Mouse (Mus musculus) WW6 (cell line): ENCODE measurements around the gene Cyp2e1.
"Not testable (repeated sequence)": the region's sequence is repeated elsewhere in the genome, so short reads cannot be mapped to it uniquely, and the experiment has no call there.

ENCODE experiments used
- DNase-seq: peaks from one replicate; pipeline ENCODE4 v3.0.0-alpha.2; 2013; ENCODE audit warnings: low read depth, low spot score

Gene Cyp2e1

DNA sequence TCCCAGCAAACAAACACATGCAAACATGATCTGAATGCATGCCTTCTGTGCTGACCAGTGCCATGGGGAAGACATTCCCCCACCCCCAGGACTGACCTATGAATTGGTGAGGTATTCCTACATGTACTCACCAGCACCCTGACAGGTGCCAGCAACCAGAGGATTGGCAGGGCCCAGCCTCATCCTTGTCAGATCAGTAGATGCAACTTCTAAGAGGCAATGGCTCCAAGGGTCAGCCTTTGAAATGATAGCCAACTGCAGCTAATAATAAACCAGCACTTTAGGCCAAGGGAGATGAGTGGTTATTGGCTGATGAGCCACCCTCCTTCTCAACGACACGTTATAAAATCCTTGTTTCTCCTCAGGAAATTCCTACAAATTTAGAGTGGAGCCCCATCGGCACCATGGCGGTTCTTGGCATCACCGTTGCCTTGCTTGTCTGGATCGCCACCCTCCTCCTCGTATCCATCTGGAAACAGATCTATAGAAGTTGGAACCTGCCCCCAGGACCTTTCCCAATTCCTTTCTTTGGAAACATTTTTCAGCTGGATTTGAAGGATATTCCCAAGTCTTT, at the start of gene Cyp2e1:
Gene Cyp2e1, plus strand, starts transcription at position 293 of the 574 bp plus-strand sequence.
- no peak for DNase-seq

DNA sequence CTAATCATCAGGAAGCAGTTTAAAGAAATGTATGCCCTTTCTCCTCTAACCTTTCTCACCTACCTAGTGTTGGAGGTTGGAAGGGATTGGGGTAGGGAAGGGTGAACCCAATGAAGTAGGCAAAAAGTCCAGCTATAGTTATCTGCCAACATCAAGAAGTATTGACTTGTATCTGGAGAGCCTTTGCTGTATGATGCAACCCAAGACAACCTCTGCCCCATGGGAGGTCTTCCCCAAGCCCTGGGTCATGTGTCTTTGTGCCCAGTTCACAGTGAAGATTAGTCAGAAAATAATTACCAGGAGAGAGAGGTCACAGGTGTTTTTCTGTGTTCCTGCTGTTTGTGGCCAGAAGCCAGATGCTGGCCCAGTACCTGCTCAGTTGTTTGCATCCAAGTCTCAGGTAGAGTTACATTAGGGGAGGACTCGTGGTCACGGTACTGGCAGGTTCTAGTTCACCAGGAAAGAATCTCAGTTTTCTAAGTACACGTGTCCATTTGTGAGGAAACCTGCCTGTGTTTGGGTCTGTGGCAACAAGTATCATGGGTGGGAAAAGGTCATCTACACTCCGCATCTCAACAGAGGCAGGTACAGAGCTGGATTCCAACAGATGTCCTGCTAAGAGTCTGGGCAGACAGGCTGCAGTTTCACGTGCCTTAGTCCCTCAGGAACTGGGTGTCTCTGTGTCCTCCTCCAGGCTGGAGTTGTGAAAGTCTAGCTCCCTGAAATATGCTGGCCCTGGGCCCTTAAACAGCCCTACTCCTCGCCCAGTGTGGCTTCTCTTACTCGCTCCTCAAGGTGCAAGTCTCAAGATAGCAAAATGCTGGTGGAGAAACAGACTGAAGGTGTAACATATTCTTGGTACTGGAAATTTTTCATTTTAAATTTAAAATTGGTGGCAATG, 46.1 kb upstream of the Cyp2e1 start:
- no peak for DNase-seq

DNA sequence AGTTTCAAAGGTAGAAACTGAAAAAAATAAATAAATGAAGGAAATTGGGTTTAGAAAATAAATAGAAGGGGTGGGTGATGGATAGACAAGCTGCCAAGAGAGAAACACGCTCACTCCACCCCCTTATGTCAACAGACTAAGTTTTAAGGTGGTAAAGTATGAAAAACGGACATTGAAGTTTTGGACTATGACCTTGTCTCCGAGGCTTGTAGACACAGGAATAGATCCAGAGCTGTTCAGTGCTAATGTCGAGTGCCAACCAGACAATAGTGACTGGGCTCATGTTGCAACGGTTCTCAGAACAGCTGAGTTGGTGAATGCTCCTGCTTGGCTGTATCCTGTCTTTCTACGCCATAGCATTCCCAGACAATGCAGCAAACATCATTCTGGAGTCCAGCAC, 42.4 kb upstream of the Cyp2e1 start:
- no peak for DNase-seq

DNA sequence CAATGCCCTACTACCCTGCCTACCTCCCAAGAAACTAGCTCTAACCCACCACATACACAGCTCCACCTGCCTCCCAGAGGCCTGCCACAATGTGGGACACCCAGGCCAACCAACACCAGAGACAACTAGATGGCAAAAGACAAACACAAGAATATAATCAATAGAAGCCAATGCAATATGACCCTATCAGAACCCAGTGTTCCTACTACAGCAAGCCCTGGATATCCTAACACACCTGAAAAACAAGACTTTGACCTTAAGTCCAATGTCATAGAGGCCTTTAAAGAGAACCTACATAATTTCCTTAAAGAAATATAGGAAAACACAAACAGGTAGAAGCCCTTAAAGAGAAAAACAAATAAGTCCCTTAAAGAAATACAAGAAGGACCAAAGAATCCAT, 38.0 kb upstream of the Cyp2e1 start:
- DNase-seq: no peak

DNA sequence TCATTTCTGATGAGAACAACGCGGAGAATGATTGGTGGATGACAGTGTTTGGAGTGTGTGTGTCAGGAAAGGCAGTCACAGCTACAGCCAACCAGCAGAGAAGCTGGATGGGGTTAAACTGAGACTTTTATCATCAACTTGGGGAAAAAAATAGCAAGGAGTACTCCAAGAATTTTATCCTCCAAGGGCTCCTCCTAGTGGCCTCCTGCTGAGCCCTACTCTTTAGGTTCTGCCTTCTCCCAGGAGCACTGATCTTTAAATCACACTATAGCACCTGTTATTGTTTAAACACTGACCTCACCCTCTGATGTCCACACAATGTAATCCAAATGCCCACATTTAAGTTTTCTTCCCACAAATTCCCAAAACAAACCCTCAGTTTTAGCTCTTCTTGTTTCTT, 30.4 kb upstream of the Cyp2e1 start:
- DNase-seq: no peak

DNA sequence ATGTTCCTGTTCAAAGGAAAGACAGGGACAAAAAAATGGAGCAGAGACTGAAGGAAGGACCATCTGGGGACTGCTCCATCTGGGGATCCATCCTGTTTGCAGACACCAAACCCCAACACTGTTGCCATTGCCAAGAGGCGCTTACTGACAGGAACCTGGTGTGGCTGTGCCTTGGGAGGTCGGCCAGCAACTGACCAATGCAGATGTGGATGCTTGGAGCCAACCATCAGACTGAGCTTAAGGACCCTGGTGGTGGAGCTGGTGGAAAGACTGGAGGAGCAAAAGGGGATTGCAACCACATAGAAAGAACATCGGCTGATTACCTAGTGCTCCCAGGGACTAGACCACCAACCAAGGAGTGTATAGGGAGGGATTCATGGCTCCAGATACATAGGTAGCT, 16.1 kb upstream of the Cyp2e1 start:
- no peak for DNase-seq

DNA sequence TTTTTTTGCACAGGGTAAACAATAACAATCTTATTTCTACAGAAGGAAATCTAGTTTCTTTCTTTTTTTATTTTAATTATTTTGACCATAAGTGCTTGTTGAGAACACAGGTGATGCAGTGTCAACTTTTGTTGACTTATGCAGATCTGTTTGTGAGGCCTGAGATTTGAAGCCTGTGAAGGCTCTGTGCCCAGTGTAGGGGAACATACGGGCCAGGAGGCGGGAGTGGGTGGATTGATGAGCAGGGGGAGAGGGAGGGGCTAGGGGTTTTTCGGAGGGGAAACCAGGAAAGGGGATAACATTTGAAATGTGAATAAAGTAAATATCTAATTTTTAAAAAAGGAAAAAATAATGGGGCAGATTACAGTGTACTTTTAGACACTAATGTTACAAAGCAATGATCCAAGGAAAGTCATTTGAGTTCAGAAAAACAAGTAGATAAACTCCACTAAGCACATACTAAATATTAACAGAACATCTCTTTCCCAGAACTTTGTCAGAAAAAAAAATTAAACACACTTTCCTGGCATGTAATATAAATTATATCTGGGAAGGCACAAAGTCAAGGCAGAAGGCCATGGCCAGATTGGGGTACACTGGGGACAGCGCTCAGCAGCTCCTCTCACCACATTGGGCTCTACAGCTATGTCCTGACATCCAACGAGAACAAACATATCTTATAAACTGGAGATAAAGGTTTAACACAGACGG, 15.3 kb upstream of the Cyp2e1 start:
- DNase-seq: no peak

DNA sequence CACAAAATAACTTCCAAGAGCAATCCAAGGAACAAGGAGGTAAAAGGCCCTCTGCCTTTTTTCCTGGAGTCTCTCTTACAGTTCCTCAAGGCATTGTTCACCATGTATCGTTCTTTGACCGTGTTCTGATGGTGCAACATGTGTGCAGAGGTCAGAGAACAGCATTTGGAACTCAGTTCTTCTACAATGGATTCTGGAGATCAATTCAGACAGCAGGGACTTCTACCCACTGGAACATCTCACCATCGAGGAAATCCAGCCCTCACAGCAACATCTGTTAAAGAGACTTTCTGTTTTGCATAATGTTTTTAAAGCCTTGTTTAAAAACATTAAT, 14.7 kb upstream of the Cyp2e1 start:
- no peak for DNase-seq

DNA sequence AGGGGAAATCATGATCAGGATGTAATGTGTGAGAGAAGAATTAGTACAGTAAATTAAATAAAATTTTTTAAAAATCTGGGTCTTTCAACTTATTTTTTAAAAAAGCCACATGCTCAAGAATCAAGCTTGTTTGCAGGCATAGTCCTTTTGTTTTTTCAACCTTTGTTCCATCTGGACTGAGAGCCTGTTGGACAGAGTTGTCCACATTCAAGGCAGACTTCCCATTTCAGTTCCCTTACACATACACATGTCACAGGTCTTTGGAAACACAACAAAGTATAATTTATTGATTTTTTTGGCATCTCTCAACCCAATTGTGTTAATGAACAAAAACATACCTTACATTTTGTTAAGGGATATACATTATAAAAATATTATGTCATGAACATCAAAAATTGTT, 9.0 kb upstream of the Cyp2e1 start:
- DNase-seq: no peak

DNA sequence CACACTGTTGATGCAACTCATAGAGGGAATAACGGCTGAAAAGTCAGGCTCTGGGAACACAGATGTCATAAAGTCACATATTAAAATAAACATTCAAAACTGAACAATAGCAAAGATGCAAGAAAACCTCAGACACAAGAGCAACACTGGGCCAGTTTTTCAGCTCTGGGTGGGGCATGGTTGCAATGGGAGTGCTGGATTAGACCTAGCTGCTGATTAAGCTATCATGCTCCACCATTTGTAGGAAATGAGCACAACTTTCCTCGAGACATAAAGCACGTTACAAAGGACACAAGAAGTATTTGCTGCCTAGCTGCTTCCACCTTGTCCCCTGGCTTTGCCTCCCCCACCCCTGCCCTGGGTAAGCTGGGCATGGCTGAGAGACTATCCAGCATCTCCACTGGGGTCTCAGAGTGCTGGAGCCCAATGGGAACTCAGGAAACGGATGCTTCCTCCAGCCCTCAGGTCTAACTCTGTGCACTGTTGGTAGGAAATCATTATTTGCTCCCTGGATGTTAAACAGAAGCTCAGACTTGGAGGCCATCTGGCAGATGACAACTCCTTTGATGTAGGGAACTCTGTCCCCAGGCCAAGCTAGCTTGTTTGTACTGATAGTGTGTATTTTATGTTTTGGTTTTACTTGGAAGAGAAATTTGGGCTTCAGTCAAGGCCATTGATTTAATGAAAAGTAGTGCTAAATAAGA, 7.2 kb upstream of the Cyp2e1 start:
- DNase-seq: no peak

DNA sequence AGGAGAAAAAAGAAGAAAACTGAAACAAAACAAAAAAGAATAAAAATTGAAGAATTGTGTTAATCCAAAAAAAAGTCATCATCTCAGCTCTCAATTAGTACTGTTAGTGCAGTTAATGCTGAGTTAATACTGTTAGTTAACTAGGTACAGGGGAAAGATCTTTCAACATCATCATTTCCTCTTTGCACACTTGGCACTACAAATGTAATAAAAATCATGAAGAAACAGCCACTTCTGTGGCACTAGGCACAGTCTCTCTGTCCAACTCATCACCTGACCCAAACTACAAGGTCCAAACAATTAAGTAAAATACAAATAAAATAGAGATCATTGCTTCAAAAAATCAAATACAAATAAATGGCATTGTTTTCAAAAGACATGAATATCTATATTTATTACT, 2.9 kb upstream of the Cyp2e1 start:
- DNase-seq: no peak

DNA sequence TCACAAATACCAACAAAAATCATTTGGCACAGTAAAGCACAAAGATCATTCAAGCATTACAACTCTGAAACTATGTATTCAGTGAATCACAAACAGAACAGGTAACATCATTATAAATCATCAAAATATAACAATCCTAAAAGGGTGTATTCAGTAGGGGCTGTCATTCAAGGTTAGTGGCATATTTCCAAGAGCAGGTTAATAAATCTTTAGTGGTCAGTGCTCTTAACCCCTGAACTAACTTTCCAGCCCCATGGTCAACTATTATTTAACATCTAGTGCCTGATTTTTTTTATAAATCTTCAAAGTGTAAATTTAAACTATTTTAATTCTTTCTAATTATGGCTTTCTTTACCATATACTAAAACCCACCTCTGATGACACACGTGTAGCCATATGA, 1.9 kb downstream of the Cyp2e1 start:
- DNase-seq: not testable (repeated sequence)

DNA sequence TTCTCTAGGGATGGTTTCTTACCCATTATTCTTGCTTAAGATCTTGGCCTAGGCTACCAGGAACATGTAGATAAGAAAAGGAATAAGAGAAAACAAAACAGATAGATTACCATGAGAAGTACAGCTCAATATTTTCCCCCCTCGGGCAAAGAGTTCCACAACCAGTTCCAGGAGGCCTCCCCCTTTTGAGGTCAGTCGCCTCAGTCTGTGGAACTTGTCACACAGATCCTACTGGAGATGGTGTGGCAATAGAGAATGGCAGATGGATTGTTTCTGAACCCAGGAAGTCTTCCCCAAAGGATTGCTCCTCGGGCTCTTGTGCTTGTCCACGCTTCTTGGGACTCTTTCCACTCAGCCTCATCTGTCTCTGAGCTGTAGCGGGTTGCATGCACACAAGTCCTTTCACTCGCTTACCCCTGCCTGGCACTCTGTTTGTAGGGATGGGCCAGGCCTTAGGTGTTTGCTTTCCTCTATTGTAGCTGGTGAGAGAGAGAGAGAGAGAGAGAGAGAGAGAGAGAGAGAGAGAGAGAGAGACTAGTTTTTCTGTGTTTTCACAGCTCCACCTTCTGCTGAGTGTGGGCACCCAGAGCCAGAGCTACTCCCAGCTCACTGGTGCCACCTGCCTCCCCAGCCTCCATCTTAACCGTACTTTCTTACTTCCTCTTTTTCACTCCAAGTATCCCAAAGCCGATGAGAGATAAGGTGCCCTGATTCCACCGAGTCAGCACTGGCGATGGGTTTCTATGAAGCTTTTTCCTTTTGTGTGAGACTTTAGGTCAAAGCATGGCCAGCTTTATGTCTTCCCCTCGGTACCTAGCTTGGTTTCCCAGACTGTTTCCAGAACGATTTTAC, 2.6 kb downstream of the Cyp2e1 start:
- DNase-seq: no peak

DNA sequence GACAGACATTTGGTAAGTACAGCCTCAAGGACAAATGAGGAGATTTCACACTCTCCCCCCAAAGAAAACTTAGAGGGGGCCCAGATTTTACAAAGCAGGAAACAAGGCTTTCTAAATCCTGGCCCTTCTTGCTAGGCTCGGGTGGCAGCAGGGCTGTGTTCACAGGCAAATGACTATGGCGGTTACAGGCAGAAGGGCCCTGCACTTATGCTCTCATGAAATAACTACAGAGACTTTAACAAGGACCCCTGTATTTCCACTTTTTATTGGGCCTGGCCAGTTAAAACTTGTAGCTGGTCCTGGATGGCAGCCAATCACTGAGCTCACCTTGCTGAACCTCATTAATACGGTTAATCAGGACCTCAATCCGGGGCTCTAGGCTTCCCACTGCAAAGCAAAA, 17.0 kb downstream of the Cyp2e1 start:
- no peak for DNase-seq

DNA sequence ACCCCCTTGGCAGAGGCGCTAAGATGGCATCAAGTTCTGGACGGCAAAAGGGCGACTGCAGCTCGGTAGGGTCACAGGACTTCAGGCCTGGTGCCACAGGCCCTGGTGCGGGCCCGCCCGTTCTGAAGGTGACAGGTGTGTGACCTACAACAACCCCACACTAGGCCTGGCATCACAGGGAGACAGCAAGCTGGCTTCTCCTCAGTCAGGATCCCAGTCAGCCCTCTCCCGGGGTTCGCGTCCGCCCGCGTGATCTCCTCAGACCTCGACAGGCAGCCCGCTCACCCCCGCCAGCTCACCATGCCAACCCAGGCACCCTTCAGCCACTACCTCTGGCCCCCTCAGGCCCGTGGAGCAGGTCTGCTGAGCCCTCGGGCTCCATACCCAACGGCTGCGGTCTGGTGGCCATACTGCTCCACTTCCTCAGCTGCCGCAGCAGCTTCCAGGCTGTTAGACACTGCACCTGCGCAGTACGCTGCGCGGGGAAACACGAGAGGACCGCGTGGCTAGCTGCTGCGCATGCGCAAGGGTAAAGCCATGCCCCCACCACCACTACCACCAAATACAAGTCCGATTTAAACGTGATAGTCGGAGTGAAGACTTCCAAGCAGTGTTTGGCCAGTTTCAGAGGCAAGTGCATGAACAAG, 24.0 kb downstream of the Cyp2e1 start, which contains the start of gene Syce1:
Gene Syce1, minus strand, starts transcription at position 447 of the 647 bp plus-strand sequence.
- no peak for DNase-seq

DNA sequence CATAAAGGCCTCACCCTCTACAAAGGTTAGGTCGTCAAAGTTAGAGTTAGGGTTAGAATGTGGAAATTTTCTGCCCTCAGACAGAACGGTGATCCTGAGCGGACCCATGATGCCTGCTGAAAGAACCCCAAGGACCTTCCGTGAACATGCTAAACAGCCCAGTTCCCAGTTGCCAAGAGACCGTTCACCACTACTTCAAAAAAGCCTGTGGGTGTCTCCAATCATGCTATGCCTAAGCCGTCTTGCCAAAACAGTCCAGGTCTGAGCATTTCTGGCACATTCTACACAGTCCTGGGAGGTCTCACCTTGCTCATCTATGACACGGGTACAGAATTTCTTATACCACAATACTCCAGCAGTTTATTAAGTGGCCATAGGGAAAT, 24.5 kb downstream of the Cyp2e1 start:
- no peak for DNase-seq

DNA sequence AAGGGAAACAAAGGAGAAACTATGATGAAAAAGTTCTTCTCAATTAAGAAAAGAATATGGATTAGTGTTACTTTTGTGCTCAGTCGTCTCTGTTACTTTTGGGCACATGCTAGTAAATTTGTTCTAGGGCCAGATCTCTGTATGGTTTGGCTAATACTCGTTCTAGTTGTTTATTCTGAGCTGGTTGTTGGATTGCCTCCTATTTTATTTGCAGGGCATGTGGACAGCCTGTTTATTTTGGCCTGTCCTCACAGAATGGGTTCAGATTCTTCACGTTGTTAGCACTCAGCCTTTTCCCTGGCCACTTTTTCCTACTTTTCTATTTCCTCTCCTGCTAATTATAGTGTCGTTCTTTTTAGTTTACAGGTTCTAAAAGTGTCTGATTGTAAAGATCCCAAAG, 30.0 kb downstream of the Cyp2e1 start:
- DNase-seq: no peak

DNA sequence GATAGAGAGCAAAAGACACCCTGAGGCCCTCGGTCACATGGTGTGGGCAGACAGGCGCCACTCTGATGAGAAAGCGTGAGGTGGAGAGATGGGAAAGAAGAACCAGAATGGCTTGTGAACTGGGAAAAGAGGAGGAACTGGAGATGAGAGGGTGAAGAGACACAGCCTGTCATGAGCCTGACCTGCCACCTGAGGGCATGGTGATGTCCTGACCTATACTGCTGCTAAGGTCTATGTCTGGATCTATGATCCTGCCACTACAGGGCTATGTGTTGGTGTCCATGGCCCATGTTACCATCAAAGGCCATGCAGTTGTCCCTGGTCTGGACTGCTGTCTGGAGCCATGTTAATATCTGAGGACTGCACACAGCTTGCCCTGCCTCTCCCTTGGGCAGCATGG, 34.1 kb downstream of the Cyp2e1 start:
- no peak for DNase-seq

DNA sequence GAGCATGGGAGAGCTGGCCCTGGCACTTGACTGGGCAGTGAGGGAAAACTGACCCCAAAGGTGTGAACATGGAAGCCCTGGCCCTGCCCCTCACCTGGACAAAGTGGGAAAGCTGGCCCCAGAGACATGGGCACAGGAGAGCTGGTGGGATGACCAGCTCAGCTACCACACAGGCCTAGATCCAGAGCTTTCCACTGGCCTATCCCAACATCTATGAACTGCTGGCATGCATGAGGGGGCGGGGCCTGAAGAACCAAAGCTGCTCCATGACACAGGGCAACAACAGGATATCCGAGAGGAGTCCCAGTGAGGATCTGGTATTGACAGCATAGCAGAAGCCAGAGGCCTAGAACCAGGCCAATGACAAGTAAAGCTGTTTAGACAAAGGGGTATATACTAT, 34.7 kb downstream of the Cyp2e1 start:
- DNase-seq: no peak

DNA sequence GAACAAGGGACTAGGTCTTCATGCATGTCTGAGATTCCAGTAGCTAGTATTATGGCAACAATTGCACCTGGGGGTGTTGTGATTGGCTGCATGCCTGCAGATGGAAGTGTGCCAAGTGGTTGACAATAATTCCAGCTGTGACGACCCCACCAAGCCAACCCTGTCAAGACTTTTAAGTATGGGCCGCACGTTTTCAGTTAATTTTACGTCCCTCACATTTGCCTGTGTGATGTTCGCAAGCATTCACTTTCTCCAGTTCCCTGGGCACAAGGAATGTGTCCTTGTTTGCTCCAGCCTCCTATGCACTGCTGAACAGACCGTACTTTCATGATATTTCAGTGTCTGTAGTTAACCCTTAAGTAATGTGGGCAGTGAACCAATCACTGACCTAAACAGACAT, 39.1 kb downstream of the Cyp2e1 start:
- no peak for DNase-seq

DNA sequence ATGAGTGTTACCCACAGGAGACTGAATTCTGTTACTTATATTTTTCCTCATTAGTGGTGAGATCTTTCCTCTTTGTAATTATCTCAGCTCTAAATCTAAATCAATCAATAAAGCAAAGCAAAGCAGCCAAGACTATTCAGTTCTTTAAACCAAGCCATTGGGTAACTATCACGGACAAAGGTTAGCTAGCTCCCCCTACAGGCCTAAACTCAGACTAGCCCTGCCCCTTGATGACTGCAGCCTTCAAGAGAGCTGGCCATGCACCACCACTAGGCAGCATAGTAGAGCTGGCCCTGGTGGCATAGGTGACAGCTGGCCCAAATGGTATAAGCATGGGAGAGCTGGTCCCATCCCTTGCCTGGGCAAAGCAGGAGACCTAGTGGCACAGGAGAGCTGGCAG, 42.2 kb downstream of the Cyp2e1 start:
- no peak for DNase-seq
